Mouse (Mus musculus) spleen, adult 2 months (tissue): ENCODE data around the gene Sst.

Experiments
- CTCF ChIP-seq: fragments of 200-500 bp; IDR thresholded peaks from 2 replicates; pipeline ENCODE4 v1.5.1; 2011; ENCODE audit warnings: mild to moderate bottlenecking, inconsistent platforms; ENCODE audit not compliant: insufficient read depth, insufficient read length, insufficient replicate concordance; ENCODE audit errors: extremely low read depth
- POLR2A ChIP-seq: fragments of 200-500 bp; IDR thresholded peaks from 2 replicates; pipeline ENCODE4 v1.6.1; 2011; ENCODE audit warnings: low read depth, low read length, inconsistent platforms

- no peak for TF ChIP-seq CTCF
- TF ChIP-seq POLR2A = no peak
Observed at GRCm38 (mm10) chr16:23900061-23900460, 9.3 kb upstream of the Sst start.
